Mouse (Mus musculus) limb, embryonic 12.5 days (tissue): ENCODE measurements around the gene Hoxa2. TPM values are rescaled to one million over a fixed set of nuclear protein-coding genes. Genes with fewer than 3 reads are reported as not detected.
A peak's percentile ranks its signal among the peaks of the same experiment; 100 is the strongest.

Source experiments
- ATAC-seq: fragments of 200-750 bp; cut with Nextera tagmentation; 2 replicates; pipeline ENCODE4 v1.8.0; 2017; ENCODE audit warnings: low read depth, moderate TSS enrichment; ENCODE audit not compliant: insufficient number of reproducible peaks, insufficient read depth, low FRiP score, low TSS enrichment
- H3K27ac ChIP-seq: fragments of 300-500 bp; sonication (generic); 2 replicates; pipeline ENCODE4 v1.5.1; 2016; ENCODE audit warnings: mild to moderate bottlenecking, moderate library complexity
- H3K27me3 ChIP-seq: fragments of 300-500 bp; sonication (generic); 2 replicates; pipeline ENCODE4 v1.6.1; 2016; ENCODE audit warnings: mild to moderate bottlenecking, moderate library complexity
- H3K36me3 ChIP-seq: fragments of 300-500 bp; sonication (generic); 2 replicates; pipeline ENCODE4 v1.6.1; 2016; ENCODE audit warnings: mild to moderate bottlenecking, moderate library complexity
- H3K4me1 ChIP-seq: fragments of 300-500 bp; sonication (generic); replicated peaks from 2 replicates; pipeline ENCODE4 v1.6.1; 2016
- H3K4me2 ChIP-seq: fragments of 300-500 bp; sonication (generic); 2 replicates; pipeline ENCODE4 v1.6.1; 2016; ENCODE audit warnings: mild to moderate bottlenecking, moderate library complexity
- H3K4me3 ChIP-seq: fragments of 300-500 bp; sonication (generic); replicated peaks from 2 replicates; pipeline ENCODE4 v1.5.1; 2016; ENCODE audit warnings: mild to moderate bottlenecking
- H3K9ac ChIP-seq: fragments of 300-500 bp; sonication (generic); replicated peaks from 2 replicates; pipeline ENCODE4 v1.6.1; 2016; ENCODE audit warnings: mild to moderate bottlenecking, moderate library complexity
- H3K9me3 ChIP-seq: fragments of 300-500 bp; sonication (generic); 2 replicates; pipeline ENCODE4 v1.6.1; 2016; ENCODE audit warnings: mild to moderate bottlenecking, moderate library complexity
- WGBS: fragments of 180-500 bp; shearing (Covaris S2); methylation state at CpG from one replicate; pipeline ENCODE4 v1.1.7; 2016; 5-methylcytosine and 5-hydroxymethylcytosine counted together
- polyA plus RNA-seq: library from polyadenylated mRNA; unstranded; fragments of >200 nt; fragmentation: Nextera tagmentation; extraction: Ambion mirVana; gene quantifications from 2 replicates; pipeline ENCODE4 v1.2.1, GENCODE M21; 2016

Hoxa2 gene
- polyA plus RNA-seq, 1 experiment from 2014 or later: 1.8 TPM

DNA sequence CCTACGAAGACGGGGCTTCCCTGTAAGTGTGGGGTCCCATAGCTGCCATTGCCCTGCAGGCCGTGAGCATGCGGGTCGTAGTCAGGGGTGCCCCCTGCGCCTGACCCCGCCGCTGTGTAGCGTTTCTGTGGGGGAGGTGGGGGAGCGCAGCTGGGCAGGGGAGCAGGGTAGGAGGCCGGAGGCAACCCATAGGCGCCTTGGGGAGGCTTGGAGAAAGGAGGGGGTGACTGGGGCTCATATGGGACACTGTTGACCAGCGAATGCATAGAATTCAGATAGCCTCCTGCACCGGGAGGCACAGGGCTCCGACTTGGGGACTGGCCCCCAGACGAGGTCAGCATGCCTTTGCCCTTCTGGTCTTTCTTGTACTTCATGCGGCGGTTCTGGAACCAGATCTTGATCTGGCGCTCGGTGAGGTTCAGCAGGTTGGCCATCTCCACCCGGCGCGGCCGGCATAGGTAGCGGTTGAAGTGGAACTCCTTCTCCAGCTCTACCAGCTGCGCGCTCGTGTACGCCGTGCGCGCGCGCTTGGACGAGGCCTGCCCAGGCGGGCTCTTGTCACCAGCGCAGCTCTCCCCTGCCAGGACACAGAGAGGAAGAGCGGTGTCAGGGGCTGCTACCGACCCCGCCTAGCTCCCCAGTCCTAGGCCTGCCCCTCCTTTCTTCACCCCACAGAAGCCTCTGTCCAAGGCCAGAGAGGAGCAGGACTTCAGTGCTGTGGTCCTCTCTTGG lies 5.7 kb upstream of the Hoxa2 start:
- Histone ChIP-seq H3K27ac (peak overlapping the region; percentile 60; the same call in 1 of the 2 replicates), H3K36me3 (peaks cover 14% of the 10 kb centered on the region; the same call in 1 of the 2 replicates), H3K4me2 (0 out of 2 replicates have a peak overlapping the region, but pooled peaks have one; percentile 28), H3K9me3 (no peaks in the 10 kb centered on the region), H3K4me3 (no peak overlapping the region), H3K4me1 (peaks cover 71% of the 10 kb centered on the region), H3K9ac (no peak overlapping the region), H3K27me3 (peaks cover 69% of the 10 kb centered on the region)
- whole genome bisulfite sequencing: 25% methylated on average over 40 of the region's 40 CpGs
- ATAC-seq: no peak

DNA sequence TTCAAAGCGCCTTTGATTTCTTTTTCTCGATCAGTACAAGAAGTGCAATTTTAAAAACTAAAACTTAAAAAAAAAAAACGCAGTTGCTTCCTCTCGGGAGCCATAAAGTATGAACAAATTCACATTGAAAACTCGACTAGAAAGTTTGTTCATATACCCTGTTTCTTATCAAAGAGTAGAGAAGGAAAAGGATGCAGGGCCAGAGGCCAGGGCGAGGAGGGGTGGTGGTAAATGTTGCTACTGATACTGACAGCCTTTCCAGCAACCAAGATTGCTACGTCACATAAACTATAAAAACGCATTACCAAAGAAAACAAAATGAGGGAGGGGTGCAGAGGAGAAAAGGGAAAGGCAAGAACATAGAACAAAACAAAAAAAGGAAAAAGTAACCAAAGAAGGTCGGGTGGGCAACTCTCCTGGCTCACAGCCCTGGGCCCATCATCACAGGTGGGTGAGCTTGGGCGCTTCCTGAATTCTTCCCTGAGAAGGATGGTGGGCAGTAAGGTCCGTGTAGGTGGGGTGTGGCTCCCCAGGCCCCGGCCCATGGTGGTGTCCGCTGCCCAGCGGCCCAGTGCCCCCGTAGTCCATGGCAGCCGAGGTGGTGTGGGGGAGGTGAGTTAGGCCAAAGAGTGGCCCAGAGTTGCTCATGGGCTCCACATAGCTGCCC lies 5.0 kb upstream of the Hoxa2 start:
- peaks cover 71% of the 10 kb centered on the region for H3K4me1 ChIP-seq
- H3K4me2 ChIP-seq: 0 out of 2 replicates have a peak overlapping the region, but pooled peaks have one; percentile 28
- H3K27ac ChIP-seq: peak overlapping the region; percentile 60; the same call in 1 of the 2 replicates
- WGBS: 40% methylated on average over 16 of the region's 16 CpGs
- H3K9ac ChIP-seq: no peak overlapping the region
- no peak for ATAC-seq
- peaks cover 69% of the 10 kb centered on the region for H3K27me3 ChIP-seq
- no peaks in the 10 kb centered on the region for H3K9me3 ChIP-seq
- H3K36me3 ChIP-seq: peaks cover 14% of the 10 kb centered on the region; the same call in 1 of the 2 replicates
- H3K4me3 ChIP-seq: no peak overlapping the region

DNA sequence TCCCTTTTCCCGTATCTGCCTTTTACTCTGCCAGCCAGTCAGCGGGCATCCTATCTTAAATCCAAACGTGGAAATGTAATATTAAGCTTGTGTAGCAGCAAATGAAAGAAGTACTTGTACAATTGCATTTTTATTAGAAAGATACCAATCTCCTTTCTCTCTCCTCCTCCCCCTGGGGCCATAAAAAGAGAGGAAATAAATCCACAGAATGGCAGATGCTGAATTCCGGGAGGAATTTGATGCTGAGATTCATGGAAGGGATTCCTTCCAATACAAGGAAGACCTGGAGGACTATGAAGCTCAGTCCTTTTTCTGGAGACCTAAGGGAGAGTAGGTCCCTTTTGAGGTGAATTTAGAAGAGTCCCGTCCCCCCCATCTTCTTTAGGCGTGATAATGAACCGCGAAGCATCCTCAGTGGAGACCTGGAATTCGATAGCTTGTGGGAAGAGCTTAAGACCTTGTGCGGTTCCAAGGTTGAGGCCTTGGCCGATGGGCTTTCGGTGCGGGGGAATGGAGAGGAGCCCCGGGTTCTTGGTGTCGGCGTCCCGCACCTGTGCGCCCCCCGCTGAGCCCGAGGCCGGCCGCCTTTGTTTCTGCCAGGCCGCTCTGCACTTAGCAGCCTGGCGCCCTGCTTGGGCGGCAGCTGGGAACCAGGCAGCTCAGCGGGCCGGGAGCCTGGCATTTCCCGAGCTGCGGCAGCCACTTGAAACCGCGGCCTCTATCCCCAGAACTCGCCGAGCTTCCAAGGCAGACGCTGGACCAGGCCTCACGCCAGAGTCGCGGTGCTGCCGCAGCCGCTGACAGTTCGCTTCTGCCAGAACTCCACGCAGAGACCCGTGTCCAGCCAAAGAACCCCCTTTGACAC lies 3.8 kb upstream of the Hoxa2 start:
- Histone ChIP-seq H3K9ac (0 out of 2 replicates have a peak overlapping the region, but pooled peaks have one; percentile 19), H3K27me3 (peaks cover 80% of the 10 kb centered on the region), H3K4me3 (peak overlapping the region; percentile 21), H3K27ac (0 out of 2 replicates have a peak overlapping the region, but pooled peaks have one; percentile 45), H3K4me1 (peaks cover 78% of the 10 kb centered on the region), H3K9me3 (no peaks in the 10 kb centered on the region), H3K36me3 (peaks cover 14% of the 10 kb centered on the region; the same call in 1 of the 2 replicates), H3K4me2 (peak overlapping the region; percentile 36; the same call in 1 of the 2 replicates)
- WGBS: 6% methylated on average over 42 of the region's 42 CpGs
- no peak for ATAC-seq

DNA sequence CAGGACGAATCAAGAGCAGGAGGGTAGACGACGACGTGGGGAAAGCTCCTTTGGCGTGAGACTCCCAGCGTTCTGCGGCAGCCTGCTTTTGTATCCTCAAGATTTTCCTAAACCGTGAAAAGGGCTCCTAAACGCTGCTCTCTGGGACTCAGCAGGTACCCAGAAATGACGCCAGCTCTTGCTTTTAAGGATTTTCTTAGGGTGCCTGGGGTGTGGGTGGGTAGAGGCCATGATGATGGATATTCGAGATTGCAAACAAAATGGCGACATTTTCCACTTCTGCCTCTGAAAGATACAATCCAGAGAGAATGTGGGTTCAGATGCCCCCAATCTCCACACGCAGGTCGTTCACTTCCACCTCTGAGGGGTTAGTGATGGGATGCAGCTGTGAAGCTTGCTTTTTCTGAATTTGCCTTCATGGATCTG lies 3.1 kb upstream of the Hoxa2 start:
- Histone ChIP-seq H3K4me1 (peaks cover 78% of the 10 kb centered on the region), H3K27ac (no peak overlapping the region), H3K36me3 (peaks cover 14% of the 10 kb centered on the region; the same call in 1 of the 2 replicates), H3K4me2 (0 out of 2 replicates have a peak overlapping the region, but pooled peaks have one; percentile 36), H3K9me3 (no peaks in the 10 kb centered on the region), H3K27me3 (peaks cover 87% of the 10 kb centered on the region), H3K9ac (no peak overlapping the region), H3K4me3 (no peak overlapping the region)
- 14% methylated on average over 14 of the region's 14 CpGs for WGBS
- ATAC-seq: no peak

DNA sequence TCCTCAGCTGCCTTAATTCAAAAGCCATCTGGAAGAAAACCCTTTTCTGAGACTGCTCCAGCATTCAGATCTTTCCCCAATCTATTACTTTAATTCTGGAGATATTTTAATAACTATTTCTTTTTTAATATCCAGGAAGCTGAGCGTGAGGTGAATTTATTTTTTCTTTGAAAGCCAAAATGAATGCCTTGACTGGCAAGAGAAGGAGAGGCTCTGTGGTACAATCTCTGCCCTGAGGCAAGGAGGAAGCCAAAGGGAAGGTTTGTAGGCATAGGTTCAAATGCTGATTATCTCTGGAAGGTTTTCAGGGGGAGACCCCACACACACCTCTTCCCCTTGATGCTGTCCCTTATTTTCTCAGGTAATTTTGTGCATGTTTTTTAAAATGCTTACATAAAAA lies 2.5 kb upstream of the Hoxa2 start:
- H3K4me3 ChIP-seq: no peak overlapping the region
- ATAC-seq: no peak
- H3K4me2 ChIP-seq: no peak overlapping the region
- H3K27ac ChIP-seq: no peak overlapping the region
- no peaks in the 10 kb centered on the region for H3K9me3 ChIP-seq
- H3K36me3 ChIP-seq: peaks cover 14% of the 10 kb centered on the region; the same call in 1 of the 2 replicates
- H3K9ac ChIP-seq: no peak overlapping the region
- H3K27me3 ChIP-seq: peaks cover 88% of the 10 kb centered on the region
- WGBS: 31% methylated on average over 1 of the region's 1 CpGs
- peaks cover 73% of the 10 kb centered on the region for H3K4me1 ChIP-seq

DNA sequence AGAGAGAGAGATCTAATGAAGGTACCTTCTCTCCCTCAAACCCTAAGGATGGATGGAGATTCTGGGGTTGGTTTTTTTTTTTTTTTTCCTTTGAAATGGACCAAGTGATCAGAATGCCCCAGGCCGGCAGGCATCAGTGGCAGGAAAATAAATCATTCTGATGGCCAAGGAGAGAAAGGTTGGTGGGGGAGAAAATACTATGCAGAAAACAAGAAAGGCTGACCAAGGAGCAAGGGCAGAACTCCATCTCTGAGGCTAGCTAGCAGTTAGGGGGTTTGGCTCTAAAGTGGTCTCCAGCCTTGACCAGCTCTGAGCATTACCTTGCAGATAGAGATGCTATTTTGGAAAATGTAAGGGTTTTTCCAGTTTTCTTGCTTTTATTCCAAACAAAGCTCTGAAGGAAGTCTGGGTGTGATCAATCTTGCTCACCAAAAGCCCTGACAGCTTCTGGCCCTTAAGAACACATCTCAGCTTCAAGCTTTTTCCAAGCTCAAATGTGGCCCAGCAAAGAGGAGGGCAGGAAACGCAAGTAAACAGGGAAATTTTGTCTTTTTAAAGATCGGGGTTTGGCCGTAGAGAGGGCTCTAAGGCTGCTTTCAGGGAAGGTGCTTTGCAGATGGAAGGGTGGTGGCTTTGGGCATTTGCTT lies 1.9 kb upstream of the Hoxa2 start:
- Histone ChIP-seq H3K4me3 (no peak overlapping the region), H3K27ac (no peak overlapping the region), H3K36me3 (peaks cover 14% of the 10 kb centered on the region; the same call in 1 of the 2 replicates)

DNA sequence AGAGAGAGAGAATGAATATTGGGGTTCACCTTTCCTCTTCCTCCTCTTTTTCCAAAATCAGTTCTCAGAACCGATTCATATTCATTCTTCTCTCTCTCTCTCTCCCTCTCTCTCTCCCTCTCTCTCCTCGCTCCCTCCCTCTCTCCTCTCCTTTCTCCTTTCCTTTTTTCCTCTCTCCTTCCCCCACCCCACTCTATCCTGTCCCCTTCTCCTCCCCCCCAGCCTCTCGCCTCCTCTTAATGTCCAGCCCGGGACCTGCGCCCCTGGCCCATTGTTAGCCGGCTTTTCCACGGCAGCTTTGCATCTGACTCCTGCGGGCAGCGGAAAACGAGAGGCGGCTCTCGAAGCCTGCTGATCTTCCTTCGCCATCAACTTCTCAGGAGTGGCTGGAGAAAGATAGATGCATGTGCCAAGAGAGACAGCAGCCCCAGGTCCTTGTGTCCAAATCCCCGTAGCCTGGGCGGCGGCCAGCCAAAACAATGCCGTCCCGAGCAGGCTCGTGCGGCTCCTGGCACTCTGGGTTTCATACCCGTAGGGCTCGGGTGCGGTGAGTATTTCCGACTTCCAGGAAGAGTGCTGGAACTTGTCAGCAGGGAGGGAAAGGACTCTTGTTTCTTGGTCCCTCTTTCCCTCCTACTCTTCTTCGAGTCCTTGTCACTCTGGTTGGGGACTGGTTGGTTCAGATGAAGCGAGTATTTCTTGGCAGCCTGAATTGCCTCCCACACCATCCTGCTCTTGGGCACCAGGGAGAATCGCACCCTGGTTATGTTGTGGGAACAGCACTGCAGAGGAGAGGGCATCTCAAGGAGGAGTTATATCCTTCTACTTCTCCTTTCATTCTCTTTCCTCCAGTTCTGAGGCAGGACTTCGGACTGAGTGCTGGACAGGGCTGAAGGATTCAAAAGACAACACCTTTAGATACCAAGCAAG lies 1.1 kb upstream of the Hoxa2 start:
- H3K27me3 ChIP-seq: peaks cover 78% of the 10 kb centered on the region
- H3K4me2 ChIP-seq: peak overlapping the region; percentile 64
- H3K36me3 ChIP-seq: peaks cover 14% of the 10 kb centered on the region; the same call in 1 of the 2 replicates
- H3K9ac ChIP-seq: 0 out of 2 replicates have a peak overlapping the region, but pooled peaks have one; percentile 35
- H3K4me3 ChIP-seq: peak overlapping the region; percentile 37
- ATAC-seq: no peak
- H3K9me3 ChIP-seq: no peaks in the 10 kb centered on the region
- H3K27ac ChIP-seq: no peak overlapping the region
- WGBS: 3% methylated on average over 28 of the region's 28 CpGs
- H3K4me1 ChIP-seq: peaks cover 71% of the 10 kb centered on the region

More for the DNA sequence above, 1.9 kb upstream of the Hoxa2 start:
- WGBS: 12% methylated on average over 4 of the region's 4 CpGs
- Histone ChIP-seq H3K4me1 (peaks cover 72% of the 10 kb centered on the region), H3K4me2 (0 out of 2 replicates have a peak overlapping the region, but pooled peaks have one; percentile 64), H3K9me3 (no peaks in the 10 kb centered on the region), H3K9ac (no peak overlapping the region), H3K27me3 (peaks cover 86% of the 10 kb centered on the region)
- no peak for ATAC-seq

DNA sequence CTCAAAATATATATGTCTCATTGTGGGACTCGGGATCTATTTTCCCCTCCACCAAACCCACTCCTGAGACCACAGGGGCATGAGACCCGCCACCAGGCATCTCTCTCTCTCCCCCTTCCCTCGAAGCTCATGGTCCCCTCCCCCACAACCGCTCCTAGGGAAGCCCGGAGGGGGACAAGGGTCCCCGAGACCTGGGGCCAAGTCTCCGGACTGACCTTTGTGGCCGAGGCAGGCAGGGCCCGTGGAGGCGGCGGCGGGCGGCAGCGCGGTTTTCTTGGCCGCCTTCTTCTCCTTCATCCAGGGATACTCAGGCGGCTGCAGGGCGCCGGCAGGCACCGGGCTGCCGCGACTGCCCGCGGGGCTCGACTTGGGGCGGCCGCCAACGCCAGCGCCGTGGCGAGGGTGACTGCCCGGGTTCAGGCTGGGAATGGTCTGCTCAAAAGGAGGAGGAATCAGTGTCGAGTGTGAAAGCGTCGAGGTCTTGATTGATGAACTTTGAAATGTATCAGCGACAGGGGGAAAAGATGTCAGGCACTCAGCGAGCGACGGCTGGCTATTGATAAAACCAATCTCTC lies 493 bp downstream of the Hoxa2 start:
- peak overlapping the region; percentile 51; the same call in 1 of the 2 replicates for H3K27ac ChIP-seq
- H3K9ac ChIP-seq: peak overlapping the region; percentile 59
- H3K4me3 ChIP-seq: peak overlapping the region; percentile 37
- no peak for ATAC-seq
- no peaks in the 10 kb centered on the region for H3K9me3 ChIP-seq
- H3K27me3 ChIP-seq: peaks cover 81% of the 10 kb centered on the region
- 0 out of 2 replicates have a peak, but pooled peaks cover 2% of the 10 kb centered on the region for H3K36me3 ChIP-seq
- peaks cover 75% of the 10 kb centered on the region for H3K4me1 ChIP-seq
- peak overlapping the region; percentile 64 for H3K4me2 ChIP-seq
- WGBS: under 1% methylated on average over 39 of the region's 39 CpGs

DNA sequence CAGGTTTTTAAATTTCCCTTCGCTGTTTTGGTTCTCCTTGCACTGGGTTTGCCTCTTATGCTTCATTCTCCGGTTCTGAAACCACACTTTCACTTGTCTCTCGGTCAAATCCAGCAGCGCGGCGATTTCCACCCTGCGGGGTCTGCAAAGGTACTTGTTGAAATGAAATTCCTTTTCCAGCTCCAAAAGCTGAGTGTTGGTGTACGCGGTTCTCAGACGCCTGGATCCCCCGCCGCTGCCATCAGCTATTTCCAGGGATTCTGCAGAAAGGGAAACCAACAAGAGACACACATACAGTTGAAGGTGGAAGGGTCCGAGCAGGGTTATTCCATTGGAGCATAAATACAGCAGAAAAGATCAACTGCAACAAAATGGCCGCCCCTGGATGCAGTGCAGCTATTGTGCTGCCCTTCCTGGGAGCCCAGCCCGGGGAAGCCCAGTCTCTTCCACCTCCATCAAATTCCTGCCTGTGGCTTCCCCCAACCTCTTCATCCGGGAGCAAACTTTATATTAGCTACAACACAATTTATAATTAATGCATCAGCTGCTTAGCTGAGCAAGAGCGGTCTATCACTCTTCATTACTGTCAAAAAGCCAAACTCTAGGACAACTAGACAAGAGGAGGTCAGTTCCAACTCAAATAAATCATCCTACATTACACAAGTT lies 1.1 kb downstream of the Hoxa2 start:
- Histone ChIP-seq H3K4me1 (peaks cover 73% of the 10 kb centered on the region), H3K9me3 (no peaks in the 10 kb centered on the region), H3K9ac (0 out of 2 replicates have a peak overlapping the region, but pooled peaks have one; percentile 40), H3K36me3 (no peaks in the 10 kb centered on the region), H3K27me3 (peaks cover 80% of the 10 kb centered on the region), H3K27ac (peak overlapping the region; percentile 51; the same call in 1 of the 2 replicates), H3K4me2 (peak overlapping the region; percentile 64), H3K4me3 (peak overlapping the region; percentile 37)
- ATAC-seq: no peak
- WGBS: 6% methylated on average over 17 of the region's 17 CpGs
